Mouse (Mus musculus) embryonic facial prominence, embryonic 14.5 days (tissue): Measurements from ENCODE around the gene Cpsf3. TPM values are rescaled to one million over a fixed set of nuclear protein-coding genes. Genes with fewer than 3 reads are reported as not detected.
A peak's percentile ranks its signal among the peaks of the same experiment; 100 is the strongest.

Experiments
- ATAC-seq: fragments of 200-750 bp; cut with Nextera tagmentation; 2 replicates; pipeline ENCODE4 v1.8.0; 2017; ENCODE audit warnings: low read depth, moderate number of reproducible peaks, moderate TSS enrichment
- DNase-seq: peaks from one replicate; pipeline ENCODE4 v3.0.0-alpha.2; 2015; ENCODE audit warnings: low spot score
- H3K27ac ChIP-seq: fragments of 300-500 bp; sonication (generic); replicated peaks from 2 replicates; pipeline ENCODE4 v1.5.1; 2014; ENCODE audit warnings: low read depth, mild to moderate bottlenecking, low read length, moderate library complexity
- H3K27me3 ChIP-seq: fragments of 300-500 bp; sonication (generic); replicated peaks from 2 replicates; pipeline ENCODE4 v1.6.1; 2014; ENCODE audit warnings: low read length; ENCODE audit not compliant: control insufficient read depth, insufficient read depth
- H3K36me3 ChIP-seq: fragments of 300-500 bp; sonication (generic); 2 replicates; pipeline ENCODE4 v1.6.1; 2014; ENCODE audit warnings: low read length, mixed read lengths; ENCODE audit not compliant: control insufficient read depth, insufficient read depth
- H3K4me1 ChIP-seq: fragments of 300-500 bp; sonication (generic); 2 replicates; pipeline ENCODE4 v1.6.1; 2014; ENCODE audit warnings: antibody characterized with exemption, low read length; ENCODE audit not compliant: control insufficient read depth, insufficient read depth
- H3K4me2 ChIP-seq: fragments of 300-500 bp; sonication (generic); 2 replicates; pipeline ENCODE4 v1.6.1; 2014; ENCODE audit warnings: low read depth, mild to moderate bottlenecking, low read length, moderate library complexity, mixed read lengths
- H3K4me3 ChIP-seq: fragments of 300-500 bp; sonication (generic); 2 replicates; pipeline ENCODE4 v1.5.1; 2014; ENCODE audit warnings: low read depth, mild to moderate bottlenecking, low read length
- H3K9ac ChIP-seq: fragments of 300-500 bp; sonication (generic); 2 replicates; pipeline ENCODE4 v1.6.1; 2014; ENCODE audit warnings: low read depth, mild to moderate bottlenecking, low read length, moderate library complexity, mixed read lengths
- H3K9me3 ChIP-seq: fragments of 300-500 bp; sonication (generic); 2 replicates; pipeline ENCODE4 v1.6.1; 2016; ENCODE audit warnings: low read length; ENCODE audit not compliant: control insufficient read depth
- WGBS: fragments of 180-500 bp; shearing (Covaris S2); extraction: QIAGEN DNeasy Blood & Tissue Kit; methylation state at CpG from one replicate; pipeline ENCODE4 v1.1.7; 2014; 5-methylcytosine and 5-hydroxymethylcytosine counted together
- polyA plus RNA-seq: library from polyadenylated mRNA; unstranded; fragments of >200 nt; fragmentation: Nextera tagmentation; extraction: Ambion mirVana; gene quantifications from 2 replicates; pipeline ENCODE4 v1.2.1, GENCODE M21; 2014

Cpsf3 gene
- polyA plus RNA-seq, 1 experiment from 2014 or later: 84.8 TPM

- Histone ChIP-seq H3K9me3 (no peaks in the 10 kb centered on the region), H3K36me3 (peaks cover 90% of the 10 kb centered on the region), H3K4me3 (no peak overlapping the region), H3K4me1 (no peaks in the 10 kb centered on the region), H3K27ac (no peak overlapping the region), H3K27me3 (no peaks in the 10 kb centered on the region), H3K4me2 (no peak overlapping the region), H3K9ac (no peak overlapping the region)
- WGBS: 93% methylated on average over 4 of the region's 4 CpGs
- no peak for DNase-seq
- ATAC-seq: no peak
These were observed 20.6 kb downstream of the Cpsf3 start for GRCm38 (mm10) chr12:21305741-21306140.

DNA sequence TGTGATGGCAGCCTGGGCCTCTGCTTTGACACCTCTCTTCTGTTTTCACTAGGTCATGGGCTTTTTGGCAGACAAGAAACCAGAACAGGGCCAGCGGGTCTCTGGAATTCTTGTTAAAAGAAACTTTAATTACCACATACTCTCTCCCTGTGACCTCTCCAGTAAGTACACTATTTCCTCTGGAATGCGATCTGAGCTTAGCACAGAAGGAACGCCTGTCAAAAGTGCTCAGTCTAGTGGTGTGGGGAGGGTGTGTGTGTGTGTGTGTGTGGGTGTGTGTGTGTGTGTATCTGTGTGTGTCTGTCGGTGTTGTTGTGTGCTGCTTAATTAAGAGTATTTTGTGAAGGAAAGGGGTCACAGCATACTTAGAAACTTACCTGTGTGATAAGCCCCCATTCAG is 21.5 kb downstream of the Cpsf3 start:
- H3K4me2 ChIP-seq: no peak overlapping the region
- no peak overlapping the region for H3K4me3 ChIP-seq
- WGBS: 75% methylated on average over 4 of the region's 4 CpGs
- H3K4me1 ChIP-seq: no peaks in the 10 kb centered on the region
- peaks cover 92% of the 10 kb centered on the region for H3K36me3 ChIP-seq
- no peak overlapping the region for H3K27ac ChIP-seq
- no peak for ATAC-seq
- no peaks in the 10 kb centered on the region for H3K9me3 ChIP-seq
- no peaks in the 10 kb centered on the region for H3K27me3 ChIP-seq
- DNase-seq: no peak
- no peak overlapping the region for H3K9ac ChIP-seq

DNA sequence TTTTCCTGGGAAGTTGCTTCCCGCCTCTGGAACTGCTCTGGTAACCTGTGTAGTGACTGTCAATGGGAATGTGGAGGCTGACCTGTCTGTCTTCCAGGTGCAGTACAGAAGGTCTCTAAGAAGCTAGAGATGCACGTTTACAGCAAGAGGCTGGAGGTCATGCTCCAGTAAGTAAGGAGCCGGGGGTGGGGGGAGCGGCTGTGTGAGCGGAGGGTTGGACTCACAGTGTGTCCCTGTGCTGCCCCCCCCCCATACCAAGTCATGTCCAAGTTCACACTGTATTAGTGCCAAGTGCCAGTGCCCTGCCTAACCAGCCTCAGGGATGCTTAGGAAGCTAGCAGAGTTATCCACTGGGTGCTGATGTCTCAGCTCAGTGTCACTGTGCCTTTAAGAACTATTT is 27.0 kb downstream of the Cpsf3 start:
- ATAC-seq (no peak), DNase-seq (no peak)
- peaks cover 5% of the 10 kb centered on the region for H3K4me1 ChIP-seq
- no peak overlapping the region for H3K9ac ChIP-seq
- no peaks in the 10 kb centered on the region for H3K9me3 ChIP-seq
- no peaks in the 10 kb centered on the region for H3K27me3 ChIP-seq
- no peak overlapping the region for H3K27ac ChIP-seq
- H3K4me2 ChIP-seq: no peak overlapping the region
- peaks cover 68% of the 10 kb centered on the region for H3K36me3 ChIP-seq
- no peak overlapping the region for H3K4me3 ChIP-seq
- WGBS: 82% methylated on average over 5 of the region's 5 CpGs

- Histone ChIP-seq H3K27ac (peak within 1 kb of the TSS; percentile 69), H3K27me3 (no peaks in the 10 kb centered on the region), H3K36me3 (peaks cover 42% of the 10 kb centered on the region), H3K9ac (peak within 1 kb of the TSS; percentile 75), H3K4me2 (peak within 1 kb of the TSS; percentile 71), H3K4me3 (peak within 1 kb of the TSS; percentile 73), H3K4me1 (peaks cover 5% of the 10 kb centered on the region), H3K9me3 (no peaks in the 10 kb centered on the region)
- WGBS: 3% methylated on average over 41 of the region's 59 CpGs
- ATAC-seq: peak; percentile 94
- peak; percentile 90 for DNase-seq
These were observed 31.0 kb downstream of the Cpsf3 start, which contains the start of gene Iah1 for GRCm38 (mm10) chr12:21315923-21316868. Iah1 (plus strand) TSS chr12:21316389.

DNA sequence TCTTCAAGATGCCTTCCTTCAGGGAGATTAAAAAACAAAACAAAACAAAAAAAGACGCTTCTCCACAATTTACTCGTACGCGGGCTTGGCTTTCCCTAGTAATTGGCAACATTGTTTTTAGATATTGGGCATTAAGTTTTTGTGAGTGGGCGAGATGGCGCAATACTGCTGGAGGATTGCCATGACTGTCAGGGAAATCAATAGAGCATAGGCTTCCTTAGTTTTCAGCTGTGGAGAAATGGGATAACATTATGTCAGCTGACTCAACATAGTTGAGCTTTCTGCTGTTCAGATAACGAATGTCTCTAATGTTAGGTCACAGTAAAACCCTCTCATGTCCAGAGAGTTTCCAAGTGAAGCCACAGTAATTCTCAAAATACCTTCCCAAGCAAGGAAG is 31.7 kb downstream of the Cpsf3 start:
- Histone ChIP-seq H3K27me3 (no peaks in the 10 kb centered on the region), H3K9ac (peak overlapping the region; percentile 75), H3K4me3 (peak overlapping the region; percentile 73), H3K36me3 (peaks cover 36% of the 10 kb centered on the region), H3K27ac (peak overlapping the region; percentile 69), H3K4me2 (peak overlapping the region; percentile 71), H3K9me3 (no peaks in the 10 kb centered on the region), H3K4me1 (peaks cover 5% of the 10 kb centered on the region)
- 32% methylated on average over 7 of the region's 7 CpGs for WGBS
- ATAC-seq (no peak), DNase-seq (peak; percentile 4)

DNA sequence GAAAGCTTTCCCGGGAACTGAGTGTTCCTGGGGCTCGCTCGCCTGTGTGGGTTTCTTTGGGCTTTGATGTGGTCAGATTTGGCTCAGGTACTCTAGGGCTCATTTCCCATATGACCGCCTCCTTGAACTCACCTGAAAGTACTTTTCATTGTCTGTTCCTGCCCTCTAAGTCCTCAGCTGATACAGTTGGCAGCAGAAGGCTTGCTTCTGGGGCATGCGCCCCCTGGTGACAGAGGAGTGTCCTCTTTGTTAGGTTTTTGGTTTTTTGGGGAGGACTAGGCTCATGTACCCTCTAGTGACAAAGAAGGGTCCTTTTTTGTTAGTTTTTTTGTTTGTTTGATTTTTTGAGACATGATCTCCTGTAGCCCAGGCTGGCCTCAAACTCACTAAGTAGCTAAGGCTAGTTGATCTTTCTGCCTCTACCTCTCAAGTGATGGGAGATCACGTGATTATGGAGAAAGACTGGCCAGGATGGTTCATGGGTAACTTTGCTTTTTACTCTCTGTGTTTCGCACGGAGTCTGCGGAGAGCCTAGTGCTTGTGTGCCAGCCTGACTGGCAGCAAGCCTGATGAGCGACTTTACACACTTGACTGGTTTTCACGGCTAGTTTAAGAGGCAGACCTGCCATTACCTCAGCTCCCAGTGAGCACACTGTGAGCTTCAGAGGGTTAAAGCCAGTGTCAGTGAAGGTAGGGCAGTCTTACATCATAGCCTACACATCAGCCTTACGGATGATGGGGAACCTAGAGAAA is 33.1 kb downstream of the Cpsf3 start:
- ATAC-seq (no peak), DNase-seq (peak; percentile 72)
- peaks cover 34% of the 10 kb centered on the region for H3K36me3 ChIP-seq

DNA sequence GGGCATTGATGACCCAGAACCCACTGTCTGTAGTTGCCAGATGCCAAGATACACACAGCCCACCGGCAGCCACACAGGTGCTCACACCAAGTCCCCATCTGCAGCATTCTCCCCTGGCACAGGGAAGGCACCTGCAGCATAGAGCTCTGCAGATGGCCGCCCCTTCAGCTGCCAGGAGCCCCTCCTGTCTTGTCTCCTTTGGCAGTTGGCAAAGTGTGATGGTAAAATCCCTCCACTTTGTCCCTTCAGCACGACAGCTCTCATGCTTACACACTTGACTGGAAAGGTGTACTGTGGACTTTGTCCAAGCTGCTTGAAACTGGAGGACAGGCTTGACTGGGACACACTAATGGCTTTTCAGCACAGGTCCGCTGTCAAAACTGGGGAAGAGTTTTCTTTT is 35.1 kb downstream of the Cpsf3 start:
- ATAC-seq: no peak
- Histone ChIP-seq H3K4me2 (no peak overlapping the region), H3K27me3 (no peaks in the 10 kb centered on the region), H3K9ac (no peak overlapping the region), H3K27ac (no peak overlapping the region), H3K4me1 (peaks cover 5% of the 10 kb centered on the region), H3K36me3 (peaks cover 39% of the 10 kb centered on the region), H3K4me3 (no peak overlapping the region), H3K9me3 (no peaks in the 10 kb centered on the region)
- 86% methylated on average over 4 of the region's 4 CpGs for WGBS
- DNase-seq: no peak

More for the DNA sequence above, 33.1 kb downstream of the Cpsf3 start:
- peaks cover 5% of the 10 kb centered on the region for H3K4me1 ChIP-seq
- no peak overlapping the region for H3K27ac ChIP-seq
- no peak overlapping the region for H3K4me2 ChIP-seq
- H3K4me3 ChIP-seq: no peak overlapping the region
- no peaks in the 10 kb centered on the region for H3K9me3 ChIP-seq
- WGBS: 72% methylated on average over 12 of the region's 12 CpGs
- H3K9ac ChIP-seq: no peak overlapping the region
- no peaks in the 10 kb centered on the region for H3K27me3 ChIP-seq

GRCm38 (mm10) chr12:21321170-21321569 is 36.0 kb downstream of the Cpsf3 start:
- no peak for DNase-seq
- 85% methylated on average over 9 of the region's 9 CpGs for WGBS
- peaks cover 5% of the 10 kb centered on the region for H3K4me1 ChIP-seq

More at GRCm38 (mm10) chr12:21321170-21321569, 36.0 kb downstream of the Cpsf3 start:
- Histone ChIP-seq H3K36me3 (peaks cover 46% of the 10 kb centered on the region), H3K4me2 (no peak overlapping the region), H3K9ac (no peak overlapping the region), H3K27me3 (no peaks in the 10 kb centered on the region), H3K4me3 (no peak overlapping the region), H3K27ac (no peak overlapping the region), H3K9me3 (no peaks in the 10 kb centered on the region)
- no peak for ATAC-seq
